Mouse (Mus musculus) left cerebral cortex, adult 18-20 months (tissue): Measurements from ENCODE around the gene Cdc42bpa. TPM values are rescaled to one million over a fixed set of nuclear protein-coding genes. Genes with fewer than 3 reads are reported as not detected.

Experiments
- DNase-seq, 2 experiments: peaks; one replicate each; pipeline ENCODE4 v3.0.0; 2021 to 2022; ENCODE audit warnings: low spot score in 2 of 2, mixed read lengths in 1 of 2
- long read RNA-seq, 2 experiments: library from polyadenylated mRNA; stranded (forward); transcript quantifications; one replicate each; pipeline ENCODE4 v2.0.0; 2021
- total RNA-seq, 2 experiments: library from RNA; stranded (reverse); gene quantifications; 2 replicates each; pipeline ENCODE4 v1.2.3; 2021

Gene Cdc42bpa
- 100 to 1,000 TPM; 223 to 236 TPM for total RNA-seq
- long read RNA-seq, experiment 1, full-length matches to known transcripts: 7 of 50 reads
- long read RNA-seq, experiment 1, partial matches to known transcripts: 29 of 50 reads
- long read RNA-seq, experiment 1, other reads (novel, unspliced or antisense): 14 of 50 reads
- long read RNA-seq, experiment 2, full-length matches to known transcripts: 2 of 27 reads
- long read RNA-seq, experiment 2, partial matches to known transcripts: 8 of 27 reads
- long read RNA-seq, experiment 2, other reads (novel, unspliced or antisense): 17 of 27 reads

DNA sequence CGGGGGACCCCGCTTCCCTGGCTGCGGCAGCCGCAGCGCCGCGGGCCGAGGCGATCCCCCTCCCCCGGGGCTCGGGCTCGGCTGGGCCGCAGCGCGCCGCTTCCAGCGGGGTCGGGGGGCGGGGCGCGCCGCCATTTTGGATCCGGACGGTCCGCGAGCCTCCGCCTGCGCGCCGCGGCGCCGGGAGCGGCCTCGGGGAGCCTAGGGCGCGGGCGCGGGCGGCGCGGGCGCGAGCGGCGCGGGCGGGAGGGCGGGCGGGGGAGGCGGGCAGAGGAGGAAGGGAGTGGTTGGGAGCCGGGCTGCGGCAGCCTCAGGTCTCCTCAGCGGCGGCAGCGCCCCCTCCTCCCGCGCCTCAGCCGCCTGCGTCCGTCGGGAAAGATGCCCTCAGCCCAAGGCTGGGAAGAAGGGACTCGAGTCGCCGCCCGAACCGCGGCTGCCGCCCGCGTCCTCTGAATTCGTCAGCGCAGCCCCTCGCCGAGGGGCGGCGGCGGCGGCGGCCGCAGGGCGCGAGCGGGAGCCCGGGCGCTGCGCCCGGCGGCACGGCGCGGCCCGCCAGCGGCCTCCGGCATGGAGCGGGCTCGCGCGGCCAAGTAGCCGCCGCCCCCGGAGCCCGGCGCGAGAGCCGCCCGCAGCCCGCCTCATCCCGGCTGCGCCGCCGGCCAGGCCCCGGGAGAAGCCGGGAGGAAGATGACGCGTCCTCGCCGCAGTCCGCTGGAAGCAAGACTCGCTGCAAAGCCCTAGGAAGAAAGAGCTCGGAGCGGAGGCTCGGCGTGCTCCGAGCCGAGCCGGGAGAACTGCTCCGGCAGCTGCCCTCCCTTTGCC is at the start of gene Cdc42bpa:
Gene Cdc42bpa (plus strand): TSS at position 752 of the 822 bp plus-strand sequence.
- peak; percentile 68 to 78 for DNase-seq

DNA sequence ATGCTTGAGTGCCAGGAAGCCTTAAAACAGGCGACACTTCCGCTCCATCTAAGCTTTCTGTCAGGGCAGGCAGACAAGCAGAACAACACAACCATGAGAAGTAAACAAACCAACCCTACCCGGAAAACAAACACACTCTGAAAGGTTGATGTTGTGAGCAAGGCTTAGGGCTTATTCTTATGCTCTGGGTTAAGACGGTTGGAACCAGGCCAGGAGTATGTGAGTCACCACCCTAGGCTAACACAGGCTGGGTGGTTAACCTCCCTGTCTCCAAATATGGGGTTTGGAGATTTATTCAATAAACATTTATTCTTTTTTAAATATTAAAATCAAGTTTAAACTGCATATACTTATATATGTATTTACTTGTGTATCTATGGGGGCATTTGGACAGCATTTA is 46.8 kb upstream of the Cdc42bpa start:
- DNase-seq: no peak

DNA sequence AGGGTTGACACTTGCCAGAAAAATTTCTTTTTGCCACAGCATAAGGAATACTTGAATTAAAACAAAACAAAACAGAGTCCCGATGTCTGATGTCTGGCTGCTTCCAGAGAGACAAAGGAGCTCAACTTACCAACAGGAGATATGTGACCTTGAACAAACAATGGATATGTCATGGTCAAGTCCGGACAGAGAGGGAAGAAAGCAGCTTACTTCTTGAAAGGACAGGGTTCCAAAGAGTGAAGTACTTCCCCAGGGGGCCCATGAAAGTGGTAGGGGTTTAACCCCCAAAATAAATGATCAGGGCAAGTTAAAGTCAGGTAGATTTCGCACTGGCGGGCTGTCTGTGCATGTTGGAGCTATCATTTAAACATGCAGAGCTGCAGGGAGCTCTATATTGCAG is 43.2 kb upstream of the Cdc42bpa start:
- DNase-seq: no peak

DNA sequence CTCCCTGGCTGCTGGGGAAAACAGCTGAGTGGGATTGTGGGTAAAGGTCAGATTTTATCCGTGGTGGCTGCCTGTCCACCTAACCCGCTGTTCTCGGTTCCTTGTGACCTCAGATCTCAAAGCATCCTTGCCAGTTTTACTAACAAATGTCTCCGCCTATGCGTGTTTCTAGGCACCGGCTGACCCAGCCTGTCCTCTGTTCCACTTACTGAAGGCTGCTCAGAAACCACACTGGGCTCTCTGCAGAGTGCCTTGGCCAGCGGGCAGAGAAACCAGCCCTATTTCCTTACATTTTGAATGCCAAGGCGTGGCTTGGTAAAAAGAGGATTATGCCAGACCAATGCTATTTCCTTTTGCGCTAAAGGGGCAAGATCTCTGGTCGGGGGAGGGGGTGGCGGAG is 42.8 kb upstream of the Cdc42bpa start:
- DNase-seq: no peak

DNA sequence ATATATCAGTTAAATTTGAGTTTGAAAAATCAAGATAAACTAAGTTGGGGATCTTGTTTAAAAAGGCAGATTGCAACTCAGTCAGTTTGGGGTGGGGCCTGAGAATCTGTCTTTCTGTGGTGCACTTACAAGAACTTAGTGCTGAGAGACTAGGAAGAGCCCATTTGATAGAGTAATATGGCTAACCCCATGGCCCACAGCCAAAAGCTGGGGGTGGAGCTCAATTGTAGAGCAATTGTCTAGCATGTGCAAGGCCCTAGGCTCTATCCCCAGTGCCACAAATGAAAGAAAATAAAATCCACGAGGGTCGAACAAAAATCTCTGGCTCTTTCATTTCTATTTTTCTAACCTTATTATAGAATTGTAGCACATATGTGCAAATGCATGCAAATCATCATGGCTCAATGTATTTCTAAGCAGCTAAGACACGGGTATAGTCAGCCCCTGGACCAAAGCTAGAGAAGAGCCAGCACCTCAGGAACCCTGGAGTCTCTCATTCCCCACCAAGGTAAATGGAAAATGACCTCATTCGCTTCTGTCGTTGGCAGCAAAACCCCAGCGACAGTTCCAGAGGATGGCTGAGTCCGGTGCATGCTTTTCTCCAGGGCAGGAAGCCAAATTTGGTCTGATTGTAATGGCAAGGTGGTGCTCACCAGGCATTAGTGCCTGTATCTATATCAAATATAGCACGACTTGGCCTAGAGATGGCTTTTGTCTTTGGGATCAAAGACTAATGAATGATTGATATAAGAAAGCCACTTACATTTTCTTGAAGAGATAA is 40.4 kb upstream of the Cdc42bpa start:
- DNase-seq: no peak

DNA sequence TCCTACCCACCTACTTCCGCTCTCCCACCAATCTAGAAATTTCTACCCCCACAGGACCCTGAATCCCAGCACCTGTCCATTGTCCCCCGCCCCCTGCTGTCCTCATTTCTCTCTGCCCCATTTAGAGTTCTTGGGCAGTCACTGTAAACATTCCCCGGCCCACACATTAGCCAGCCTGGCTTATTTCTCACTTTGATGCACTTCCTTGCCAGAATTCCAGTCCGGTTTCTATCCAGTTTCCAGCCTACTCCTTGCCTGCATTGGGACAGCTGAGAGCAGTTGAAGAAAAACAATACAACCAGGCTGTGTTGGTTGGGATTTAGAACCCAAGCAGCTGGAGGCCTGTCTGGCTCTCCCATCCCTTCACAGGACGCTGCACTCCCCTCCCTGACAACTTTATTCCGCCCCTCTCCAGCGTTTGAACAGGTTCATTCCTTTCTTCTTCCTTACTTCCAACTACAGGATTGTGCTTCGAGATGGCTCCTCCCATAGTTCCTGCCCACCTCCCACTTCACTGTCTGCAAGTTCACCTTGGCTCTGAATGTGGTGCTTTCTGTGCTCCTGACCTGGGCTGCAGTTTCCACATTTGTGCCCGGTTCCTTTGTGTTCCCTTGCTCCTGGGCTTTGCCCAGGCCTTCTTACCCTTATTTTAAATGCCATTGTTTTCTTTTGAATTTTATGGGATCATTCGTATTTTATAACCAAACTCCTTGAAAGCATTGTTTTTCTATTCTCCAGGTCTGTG is 36.4 kb upstream of the Cdc42bpa start:
- DNase-seq: peak; percentile 20 to 33

DNA sequence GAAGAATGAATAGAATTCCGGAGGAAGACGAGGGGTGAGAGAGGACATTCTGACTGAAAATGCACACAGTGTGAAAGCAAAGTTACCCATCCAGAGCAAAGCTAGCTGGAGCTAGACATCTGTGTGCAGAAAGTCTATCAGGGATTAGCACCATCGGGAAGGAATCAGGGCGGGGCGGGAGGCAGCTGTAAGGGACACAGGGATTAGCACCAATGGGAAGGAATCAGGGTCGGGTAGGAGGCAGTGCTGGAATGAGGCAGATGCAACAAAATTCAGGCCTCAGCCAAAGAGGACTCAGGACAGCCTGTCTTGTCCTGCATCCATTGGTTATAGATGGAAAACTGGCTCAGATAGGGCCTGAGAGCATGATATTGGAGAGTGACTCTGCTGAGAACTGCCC is 34.0 kb upstream of the Cdc42bpa start:
- no peak for DNase-seq

DNA sequence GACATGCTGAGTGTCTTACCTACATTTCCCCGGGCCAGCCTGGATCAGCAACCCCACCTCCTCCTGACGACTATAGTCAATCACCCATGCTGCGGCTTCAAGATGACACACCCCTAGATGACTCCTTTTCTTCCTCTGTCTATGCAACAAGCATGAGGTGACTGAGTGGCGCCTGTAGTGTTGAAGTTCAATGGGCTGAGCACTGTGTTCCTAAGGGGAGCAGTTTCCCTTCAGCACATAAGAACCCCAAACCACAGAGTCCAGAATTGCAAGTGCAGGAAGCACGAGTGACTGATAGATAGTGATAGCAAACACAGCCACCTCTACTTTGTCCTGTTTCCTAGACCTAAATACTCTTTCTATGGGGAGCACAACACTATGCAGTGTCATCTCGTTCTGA is 33.2 kb upstream of the Cdc42bpa start:
- no peak for DNase-seq

DNA sequence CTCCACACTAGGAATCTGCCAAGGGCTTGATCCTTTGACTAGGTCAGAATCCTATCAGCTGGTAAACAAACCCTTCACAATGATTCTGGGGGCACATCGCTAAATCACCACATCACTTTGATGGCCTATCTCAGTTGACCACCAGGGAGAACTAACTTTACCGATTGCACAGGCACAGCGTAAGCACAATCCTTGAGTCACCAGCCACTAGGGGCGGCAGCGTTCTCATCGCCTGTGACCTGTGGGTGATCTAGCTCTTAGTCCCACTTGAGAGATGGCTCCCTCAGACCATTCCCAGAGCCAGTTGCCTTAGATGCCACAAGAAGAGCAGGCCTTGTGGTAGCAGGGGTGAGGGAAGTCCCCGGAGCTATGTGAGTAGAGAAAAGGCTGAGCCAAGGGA is 31.4 kb upstream of the Cdc42bpa start:
- no peak for DNase-seq

DNA sequence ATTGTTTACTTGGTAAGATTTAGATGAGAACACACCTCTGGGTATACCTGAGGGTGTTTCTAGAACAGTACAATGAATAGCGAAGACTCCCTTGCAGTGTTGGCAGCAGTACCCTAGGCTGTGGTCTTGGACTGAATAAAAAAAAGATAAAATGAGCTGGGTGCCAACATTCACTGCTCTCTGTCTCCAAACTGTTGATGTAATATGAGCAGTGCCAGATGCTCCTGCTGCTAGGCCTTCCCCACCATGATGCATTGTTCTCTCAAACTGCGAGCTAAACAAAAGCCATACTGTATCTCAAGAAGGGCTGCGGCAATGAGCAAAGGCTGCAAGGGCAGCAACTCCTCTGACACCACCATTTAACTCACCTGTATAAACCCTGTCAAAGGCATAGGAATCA is 29.0 kb upstream of the Cdc42bpa start:
- DNase-seq: no peak

DNA sequence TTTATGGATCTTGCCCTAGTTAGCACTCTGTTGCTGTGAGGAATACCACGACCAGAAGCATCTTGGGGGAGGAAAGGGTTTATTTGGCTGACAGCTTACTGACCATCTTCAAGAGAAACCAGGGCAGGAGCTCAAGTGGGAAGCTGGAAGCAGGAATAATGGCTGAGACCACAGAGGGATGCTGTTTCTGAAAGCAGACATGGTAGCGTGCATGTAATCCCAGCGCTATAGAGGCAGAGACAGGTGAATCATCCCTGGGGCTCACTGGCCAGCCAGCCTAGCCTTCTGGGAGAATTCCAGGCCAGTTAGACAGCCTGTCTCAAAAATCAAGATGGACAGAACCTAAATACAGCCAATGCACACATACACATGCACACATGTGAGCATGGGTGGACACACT is 26.2 kb upstream of the Cdc42bpa start:
- no peak for DNase-seq

DNA sequence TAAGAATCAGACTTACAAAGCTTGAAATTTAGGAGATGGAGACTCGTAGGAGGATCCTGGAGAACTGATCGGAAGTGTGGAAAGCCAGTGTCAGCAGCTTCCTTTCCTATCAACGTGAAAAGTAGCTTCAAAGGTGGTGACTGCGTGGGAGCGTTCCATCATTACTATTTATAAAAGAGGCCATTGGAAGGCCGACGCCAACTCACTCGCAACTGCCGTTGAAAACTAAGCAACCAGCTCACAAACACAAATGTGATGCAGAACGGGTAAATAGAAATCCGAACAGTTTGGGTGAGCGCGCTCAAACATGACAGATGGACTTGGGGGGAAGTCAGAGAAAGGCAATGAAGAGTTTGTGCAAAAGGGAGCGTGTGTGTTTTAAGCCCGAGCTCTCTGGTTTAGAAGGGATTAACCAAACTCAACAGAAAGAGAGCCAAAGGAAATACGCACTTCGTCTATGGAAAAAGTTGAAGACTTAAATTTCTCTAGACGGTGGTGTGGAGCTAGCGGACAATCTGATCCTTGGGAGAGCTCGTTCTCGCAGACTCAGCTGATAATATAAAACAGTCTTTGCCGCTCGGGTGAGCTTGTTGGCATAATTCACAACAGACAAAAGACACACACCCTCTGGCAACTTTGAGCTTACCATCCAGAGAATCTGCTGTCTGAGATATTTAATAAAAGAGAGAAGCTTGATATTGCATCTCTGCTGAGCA is 20.0 kb upstream of the Cdc42bpa start:
- peak in 1 of 2 experiments; percentile 20 for DNase-seq

DNA sequence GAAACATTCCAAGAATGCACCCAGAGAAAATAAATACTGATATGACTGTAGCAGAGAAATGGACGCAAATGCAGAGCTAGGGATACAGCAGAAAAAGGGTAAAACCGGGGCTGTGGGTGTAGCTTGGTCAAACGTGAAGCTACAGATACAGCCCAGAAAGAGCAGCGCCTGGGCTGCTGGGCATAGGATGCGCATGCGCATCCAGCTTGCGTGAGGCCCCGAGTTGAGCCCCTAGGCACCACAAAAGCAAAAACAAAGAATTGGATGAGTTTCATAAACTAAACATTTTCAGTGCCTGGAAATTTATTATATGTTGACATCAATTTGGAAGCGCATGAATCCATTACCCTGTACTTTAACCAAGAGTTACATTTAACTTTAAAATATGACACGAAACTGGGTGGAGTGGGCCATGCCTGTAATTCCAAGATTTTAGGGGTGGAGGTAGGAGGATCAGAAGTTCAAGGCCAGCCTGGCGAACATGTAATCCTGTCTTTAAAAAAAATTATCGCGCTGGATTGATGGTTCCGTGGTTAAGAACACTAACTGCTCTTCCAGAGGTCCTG is 19.4 kb upstream of the Cdc42bpa start:
- DNase-seq: no peak

DNA sequence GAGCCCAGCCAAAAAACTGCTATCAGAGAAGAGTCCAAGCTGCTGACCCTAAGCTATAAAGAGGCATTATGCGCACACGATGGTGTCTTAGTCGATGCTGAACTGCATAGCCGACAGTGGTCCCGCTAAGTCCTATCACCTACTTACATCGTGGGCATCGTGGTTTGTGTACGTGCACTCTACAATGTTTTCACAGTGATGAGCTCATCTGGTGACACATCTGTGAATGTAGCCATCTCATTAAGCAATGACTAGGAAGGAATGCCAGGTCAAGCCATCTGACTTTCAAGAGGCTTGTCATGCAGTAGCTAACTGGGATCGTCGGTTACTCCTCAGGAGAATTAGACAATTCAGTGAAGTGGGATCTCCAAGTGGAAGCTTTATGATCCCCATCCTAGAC is 15.3 kb upstream of the Cdc42bpa start:
- no peak for DNase-seq

DNA sequence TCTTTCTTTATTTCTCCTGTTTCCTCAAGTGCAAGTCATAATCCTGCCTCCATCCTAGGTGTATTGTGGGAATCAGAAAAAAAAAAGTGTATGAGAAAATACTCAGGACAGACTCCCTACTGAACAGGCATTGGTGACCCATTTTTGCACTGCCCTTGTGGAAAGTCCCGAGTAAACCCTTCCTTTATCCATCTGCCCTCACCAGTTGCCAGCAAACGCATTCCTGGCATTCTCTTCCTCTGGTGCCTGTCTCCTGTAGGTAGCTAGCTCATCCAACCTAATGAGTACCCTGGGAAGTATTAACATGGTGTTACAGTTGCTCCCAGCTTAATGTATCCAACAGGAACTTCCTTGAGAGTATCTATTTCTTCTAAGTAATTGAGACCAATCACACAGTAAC is 13.7 kb upstream of the Cdc42bpa start:
- DNase-seq: no peak

DNA sequence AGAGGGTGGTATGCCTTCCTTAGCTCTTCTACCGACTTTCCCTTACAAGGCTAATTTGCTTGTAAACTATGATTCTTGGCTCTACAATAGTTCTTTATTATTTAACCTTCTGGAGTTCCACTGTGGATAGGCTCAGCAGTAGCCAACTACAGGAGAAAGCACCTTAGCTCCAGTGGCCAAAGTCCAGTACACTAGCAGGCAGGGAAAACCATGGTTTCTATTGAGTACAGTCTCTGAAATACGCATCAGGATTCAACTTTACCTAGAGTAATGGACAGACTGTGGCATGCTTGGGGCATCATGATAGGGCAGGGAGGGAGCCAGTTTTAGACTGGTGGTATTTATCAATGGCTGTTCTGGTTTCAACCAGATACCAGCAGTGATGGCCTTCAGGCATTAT is 12.6 kb upstream of the Cdc42bpa start:
- no peak for DNase-seq

DNA sequence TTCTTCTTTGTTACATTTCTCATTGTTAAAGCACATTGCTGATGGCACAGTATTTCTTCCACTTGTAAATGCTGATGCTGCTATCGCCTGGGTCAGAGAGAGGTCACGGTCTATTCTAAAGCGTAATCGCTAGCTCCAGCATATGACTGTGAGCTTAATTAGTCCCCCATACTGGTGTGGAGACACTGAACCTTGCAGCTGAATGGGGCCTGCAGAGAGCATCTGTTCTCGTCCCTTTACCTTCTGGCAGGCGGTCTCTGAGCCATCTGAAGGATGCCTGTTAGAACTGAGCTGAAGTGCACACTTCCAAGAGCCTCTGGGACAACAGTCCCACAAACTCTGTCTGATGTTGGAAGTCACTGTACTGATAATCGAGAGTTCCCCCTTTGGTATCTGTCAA is 8.7 kb upstream of the Cdc42bpa start:
- DNase-seq: no peak

DNA sequence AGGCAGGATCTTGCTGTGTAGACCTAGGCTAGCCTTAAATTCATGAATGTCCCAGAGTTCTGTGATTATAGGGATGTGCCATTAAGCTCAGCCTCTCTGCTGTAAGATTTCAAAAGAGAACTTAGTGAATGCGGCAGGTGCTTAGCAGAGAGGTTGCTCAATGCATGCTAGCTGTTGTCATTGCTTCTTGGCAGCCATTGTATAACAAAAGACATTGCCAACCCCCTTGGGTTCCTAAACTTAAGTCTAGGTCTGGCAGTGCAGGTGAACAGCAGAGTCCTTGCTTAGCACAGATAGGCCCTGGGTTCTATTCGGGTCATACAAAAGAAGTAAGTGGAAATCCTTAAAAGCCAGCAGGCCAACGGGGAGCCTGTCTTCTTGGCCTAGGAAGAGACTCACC is 7.0 kb upstream of the Cdc42bpa start:
- DNase-seq: no peak

DNA sequence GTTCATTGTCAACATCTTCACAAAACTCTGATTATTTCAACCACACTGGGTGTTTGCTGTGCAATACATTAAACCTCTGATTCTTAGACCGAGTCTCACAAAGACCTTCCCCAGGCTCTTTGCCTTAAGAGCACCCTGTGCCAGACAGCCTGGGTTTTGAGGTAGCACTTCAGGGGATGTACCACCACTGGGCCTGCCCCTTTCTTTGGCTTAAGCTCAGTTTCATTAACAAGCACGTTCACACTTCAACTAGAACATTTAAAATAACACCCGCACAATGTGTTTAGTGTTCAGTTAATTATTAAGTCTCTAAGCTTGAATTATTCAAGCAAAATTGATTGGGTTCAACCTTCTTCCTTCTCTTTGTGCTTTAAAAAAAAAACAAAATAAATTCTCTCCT is 2.8 kb upstream of the Cdc42bpa start:
- DNase-seq: no peak
